Mouse (Mus musculus): Measurements from ENCODE around the gene Dip2c. TPM values are rescaled to one million over a fixed set of nuclear protein-coding genes. Genes with fewer than 3 reads are reported as not detected.

Gene Dip2c
- total and polyA plus RNA-seq, 3 experiments = 0.04 to 0.14 (median 0.08) TPM

DNA sequence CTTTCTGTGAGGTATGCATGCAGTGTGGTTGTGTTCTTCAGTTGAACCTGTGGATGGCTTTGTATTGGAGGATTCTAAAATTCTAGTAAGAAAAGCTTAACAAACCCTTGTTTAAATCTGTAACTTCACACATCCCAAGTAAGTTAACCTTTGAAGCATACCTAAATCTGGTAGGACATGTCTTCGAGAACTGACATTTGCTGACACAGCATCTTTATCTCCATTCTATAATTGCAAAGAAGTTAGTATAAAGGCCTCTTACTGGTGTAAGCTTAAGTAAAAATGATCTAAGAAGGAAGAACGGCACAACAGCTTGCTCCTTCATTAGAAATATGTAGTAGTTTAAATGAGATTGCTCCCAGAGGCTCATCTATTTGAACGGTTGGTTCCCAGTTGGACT, 71.1 kb downstream of the Dip2c start:
- DNase-seq (ENCODE audit: extremely low read depth) = no peak
- dilution Hi-C loops (cut with MboI; ENCODE audit: extremely low pct_ligation_motif_present, extremely low pct_unique_long_range_greater_than_20kb, low sequenced_read_pairs) = no loop called here

DNA sequence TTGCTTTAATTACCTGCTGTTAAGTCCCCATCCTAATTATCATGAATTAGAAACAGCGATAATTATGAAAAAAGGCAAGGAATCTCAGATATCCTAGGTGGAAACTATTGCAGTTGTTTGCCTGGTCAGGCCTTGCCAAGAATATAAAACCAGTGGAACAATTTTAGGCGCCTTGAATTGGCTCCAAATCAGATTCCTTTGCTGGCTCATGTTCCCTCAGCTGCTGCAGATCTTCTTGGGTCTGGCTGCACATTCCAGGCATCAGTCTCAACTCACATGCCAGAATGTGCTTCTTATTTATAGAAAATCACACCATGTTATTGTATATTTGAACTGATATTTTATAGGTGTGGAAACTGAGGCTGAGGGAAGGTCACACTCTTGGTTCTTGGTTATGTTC, 74.3 kb downstream of the Dip2c start:
- no peaks in the 10 kb centered on the region for H3K9me3 ChIP-seq (replicated peaks; ENCODE audit: low read length)
- no peak overlapping the region for H3K4me2 ChIP-seq (ENCODE audit: insufficient read depth, low read depth, poor library complexity, severe bottlenecking)
- H3K4me1 ChIP-seq (ENCODE audit: control insufficient read depth in 1 of 2, insufficient read depth in 2 of 2) = no peaks in the 10 kb centered on the region
- H3K27ac ChIP-seq (ENCODE audit: insufficient read depth, low read depth) = no peak overlapping the region
- dilution Hi-C loops (cut with MboI; ENCODE audit: extremely low pct_ligation_motif_present, extremely low pct_unique_long_range_greater_than_20kb, low sequenced_read_pairs) = no loop called here
- in situ Hi-C loops (cut with MboI; ENCODE audit: low pct_ligation_motif_present, low pct_unique_long_range_greater_than_20kb, low sequenced_read_pairs) = no loop called here
- no peak overlapping the region for H3K4me3 ChIP-seq (replicated peaks in 1 of 3; ENCODE audit: low read depth in 2 of 3, low read length in 2 of 3, poor library complexity in 1 of 3)
- no peaks in the 10 kb centered on the region for H3K36me3 ChIP-seq (replicated peaks in 1 of 2; ENCODE audit: control insufficient read depth in 1 of 2, insufficient read depth in 1 of 2, low read length in 1 of 2)
- TF ChIP-seq ZKSCAN1 (IDR thresholded peaks at IDR 0.05; ENCODE audit: borderline replicate concordance, low read depth, low read length) = no peak
- TF ChIP-seq JUN (IDR thresholded peaks at IDR 0.05; ENCODE audit: insufficient read depth, low read depth, low read length) = no peak
- no peak for TF ChIP-seq HCFC1 (IDR thresholded peaks at IDR 0.05; ENCODE audit: low read depth, low read length)
- TF ChIP-seq JUND (conservative IDR thresholded peaks at IDR 0.05; ENCODE audit: low read depth, low read length) = no peak
- TF ChIP-seq ELF1 (IDR thresholded peaks at IDR 0.05; ENCODE audit: low read depth, low read length) = no peak
- TF ChIP-seq PAX5 (IDR thresholded peaks at IDR 0.05; ENCODE audit: low read length) = no peak
- no peak for TF ChIP-seq ZC3H11A (IDR thresholded peaks at IDR 0.05; ENCODE audit: low read depth, low read length)
- TF ChIP-seq USF1 (IDR thresholded peaks at IDR 0.05; ENCODE audit: low read depth, low read length) = no peak
- TF ChIP-seq CHD1 (IDR thresholded peaks at IDR 0.05; ENCODE audit: low read depth, low read length) = no peak
- TF ChIP-seq ZMIZ1 (IDR thresholded peaks at IDR 0.05; ENCODE audit: low read depth, low read length) = no peak
- TF ChIP-seq MAZ (IDR thresholded peaks at IDR 0.05; ENCODE audit: low read depth, low read length) = no peak
- no peak for TF ChIP-seq EP300 (IDR thresholded peaks at IDR 0.05; ENCODE audit: low read length)
- H3K9ac ChIP-seq (ENCODE audit: insufficient read depth, low read depth) = no peak overlapping the region
- H3K27me3 ChIP-seq (replicated peaks) = no peaks in the 10 kb centered on the region
- H3K79me2 ChIP-seq (replicated peaks; ENCODE audit: control insufficient read depth, extremely low read depth, insufficient read depth, poor library complexity, severe bottlenecking) = no peaks in the 10 kb centered on the region
- DNase-seq (ENCODE audit: extremely low read depth) = no peak

More for the DNA sequence above, 71.1 kb downstream of the Dip2c start:
- H3K9me3 ChIP-seq (replicated peaks; ENCODE audit: low read length) = no peaks in the 10 kb centered on the region
- no peak overlapping the region for H3K9ac ChIP-seq (ENCODE audit: insufficient read depth, low read depth)
- TF ChIP-seq MAFK (IDR thresholded peaks at IDR 0.05; ENCODE audit: insufficient replicate concordance, low read length) = peak; percentile 87
- TF ChIP-seq MXI1 (IDR thresholded peaks at IDR 0.05; ENCODE audit: low read depth, low read length) = no peak
- H3K27ac ChIP-seq (ENCODE audit: insufficient read depth, low read depth) = no peak overlapping the region
- no peaks in the 10 kb centered on the region for H3K36me3 ChIP-seq (replicated peaks in 1 of 2; ENCODE audit: control insufficient read depth in 1 of 2, insufficient read depth in 1 of 2, low read length in 1 of 2)
- no peaks in the 10 kb centered on the region for H3K4me1 ChIP-seq (ENCODE audit: control insufficient read depth in 1 of 2, insufficient read depth in 2 of 2)
- in situ Hi-C loops (cut with MboI; ENCODE audit: low pct_ligation_motif_present, low pct_unique_long_range_greater_than_20kb, low sequenced_read_pairs) = no loop called here
- H3K4me3 ChIP-seq (replicated peaks in 1 of 3; ENCODE audit: low read depth in 2 of 3, low read length in 2 of 3, poor library complexity in 1 of 3) = no peak overlapping the region
- no peak overlapping the region for H3K4me2 ChIP-seq (ENCODE audit: insufficient read depth, low read depth, poor library complexity, severe bottlenecking)
- no peaks in the 10 kb centered on the region for H3K27me3 ChIP-seq (replicated peaks)
- H3K79me2 ChIP-seq (replicated peaks; ENCODE audit: control insufficient read depth, extremely low read depth, insufficient read depth, poor library complexity, severe bottlenecking) = no peaks in the 10 kb centered on the region

DNA sequence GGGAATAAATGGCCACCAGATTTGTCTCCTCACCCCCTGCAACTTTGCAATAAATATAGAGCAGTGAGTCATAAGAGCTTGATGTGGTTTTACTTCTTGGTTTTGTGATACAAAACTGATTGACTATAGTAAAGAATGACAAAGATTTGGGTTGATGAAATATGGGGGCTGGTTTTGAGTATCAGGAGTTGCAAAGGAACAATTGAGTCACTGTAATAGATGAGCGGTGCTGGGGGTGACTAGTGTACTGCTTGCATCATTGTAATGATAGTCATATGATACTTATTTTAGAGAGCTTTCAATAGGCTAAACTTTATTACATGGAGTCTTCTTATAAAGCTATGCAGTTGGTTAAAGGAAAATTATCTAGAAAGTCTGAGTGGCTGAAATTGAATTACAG, 77.6 kb downstream of the Dip2c start:
- H3K9me3 ChIP-seq (replicated peaks; ENCODE audit: low read length) = no peaks in the 10 kb centered on the region
- H3K4me3 ChIP-seq (replicated peaks in 1 of 3; ENCODE audit: low read depth in 2 of 3, low read length in 2 of 3, poor library complexity in 1 of 3) = no peak overlapping the region
- H3K4me2 ChIP-seq (ENCODE audit: insufficient read depth, low read depth, poor library complexity, severe bottlenecking) = no peak overlapping the region
- no peaks in the 10 kb centered on the region for H3K36me3 ChIP-seq (replicated peaks in 1 of 2; ENCODE audit: control insufficient read depth in 1 of 2, insufficient read depth in 1 of 2, low read length in 1 of 2)
- no peaks in the 10 kb centered on the region for H3K79me2 ChIP-seq (replicated peaks; ENCODE audit: control insufficient read depth, extremely low read depth, insufficient read depth, poor library complexity, severe bottlenecking)
- H3K27me3 ChIP-seq (replicated peaks) = no peaks in the 10 kb centered on the region
- in situ Hi-C loops (cut with MboI; ENCODE audit: low pct_ligation_motif_present, low pct_unique_long_range_greater_than_20kb, low sequenced_read_pairs) = no loop called here
- peak; percentile 27 for DNase-seq (ENCODE audit: extremely low read depth)
- H3K27ac ChIP-seq (ENCODE audit: insufficient read depth, low read depth) = no peak overlapping the region
- no peaks in the 10 kb centered on the region for H3K4me1 ChIP-seq (ENCODE audit: control insufficient read depth in 1 of 2, insufficient read depth in 2 of 2)
- no peak overlapping the region for H3K9ac ChIP-seq (ENCODE audit: insufficient read depth, low read depth)
- TF ChIP-seq GABPA (IDR thresholded peaks at IDR 0.05; ENCODE audit: insufficient replicate concordance, low read depth, low read length) (no peak), JUND (conservative IDR thresholded peaks at IDR 0.05; ENCODE audit: low read depth, low read length) (no peak)
- dilution Hi-C loops (cut with MboI; ENCODE audit: extremely low pct_ligation_motif_present, extremely low pct_unique_long_range_greater_than_20kb, low sequenced_read_pairs) = no loop called here
